Mouse (Mus musculus): Measurements from ENCODE around the gene Pbld1. TPM values are rescaled to one million over a fixed set of nuclear protein-coding genes. Genes with fewer than 3 reads are reported as not detected.

The Pbld1 gene
- polyA plus RNA-seq, 1 experiment: 0.10 TPM

DNA sequence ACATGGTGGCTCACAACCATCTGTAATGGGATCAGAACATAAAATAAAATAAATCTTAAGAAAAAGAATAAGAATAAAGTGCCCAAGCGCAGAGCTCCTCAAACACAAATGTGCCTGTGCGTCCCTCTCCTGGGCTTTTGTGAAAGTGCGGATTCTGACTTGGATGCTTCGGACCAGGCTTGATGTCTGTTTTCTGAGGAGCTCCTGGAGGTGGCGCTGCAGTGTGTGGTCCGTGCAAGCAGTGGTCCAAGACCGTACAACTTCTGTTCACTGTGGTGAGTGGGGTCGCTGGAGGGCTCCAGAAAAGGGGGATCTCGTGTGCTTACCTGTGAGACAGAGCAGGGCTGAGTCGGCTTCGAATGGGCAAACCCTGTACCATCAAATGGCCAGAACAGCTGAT lies 65.4 kb downstream of the Pbld1 start:
- Histone ChIP-seq H3K36me3 (replicated peaks; ENCODE audit: low read length) (no peaks in the 10 kb centered on the region), H3K27me3 (replicated peaks) (peaks cover 8% of the 10 kb centered on the region), H3K4me1 (no peaks in the 10 kb centered on the region), H3K9me3 (peaks cover 8% of the 10 kb centered on the region; the same call in 1 of the 2 replicates), H3K4me3 (replicated peaks) (no peak overlapping the region)
- TF ChIP-seq FLI1 (IDR thresholded peaks at IDR 0.05; ENCODE audit: low read length) (no peak), GATA1 (IDR thresholded peaks at IDR 0.05; ENCODE audit: borderline replicate concordance, low read length) (no peak)

DNA sequence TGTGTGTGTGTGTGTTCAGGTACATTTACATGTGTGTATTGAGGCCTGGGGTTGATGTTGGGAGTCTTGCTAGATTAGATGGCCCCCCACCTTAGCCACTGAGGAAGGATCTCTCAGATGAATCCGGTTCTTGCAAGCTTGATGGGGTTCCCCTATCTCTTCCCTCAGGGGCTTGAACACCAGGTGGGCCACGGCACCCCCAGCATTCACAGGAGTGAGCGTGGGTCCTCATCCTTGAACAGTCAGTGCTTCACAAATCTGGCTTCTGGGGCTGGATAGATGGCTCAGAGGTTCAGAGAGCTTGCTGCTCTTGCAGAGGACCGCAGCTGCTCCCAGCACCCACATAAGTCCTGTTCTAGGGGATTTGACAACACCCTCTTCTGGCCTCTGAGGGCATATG lies 66.2 kb downstream of the Pbld1 start:
- Histone ChIP-seq H3K36me3 (replicated peaks; ENCODE audit: low read length) (no peaks in the 10 kb centered on the region), H3K27me3 (replicated peaks) (peaks cover 11% of the 10 kb centered on the region), H3K9me3 (peaks cover 12% of the 10 kb centered on the region), H3K4me3 (replicated peaks) (no peak overlapping the region), H3K4me1 (no peaks in the 10 kb centered on the region)
- TF ChIP-seq GATA1 (IDR thresholded peaks at IDR 0.05; ENCODE audit: borderline replicate concordance, low read length) (no peak), FLI1 (IDR thresholded peaks at IDR 0.05; ENCODE audit: low read length) (no peak)

DNA sequence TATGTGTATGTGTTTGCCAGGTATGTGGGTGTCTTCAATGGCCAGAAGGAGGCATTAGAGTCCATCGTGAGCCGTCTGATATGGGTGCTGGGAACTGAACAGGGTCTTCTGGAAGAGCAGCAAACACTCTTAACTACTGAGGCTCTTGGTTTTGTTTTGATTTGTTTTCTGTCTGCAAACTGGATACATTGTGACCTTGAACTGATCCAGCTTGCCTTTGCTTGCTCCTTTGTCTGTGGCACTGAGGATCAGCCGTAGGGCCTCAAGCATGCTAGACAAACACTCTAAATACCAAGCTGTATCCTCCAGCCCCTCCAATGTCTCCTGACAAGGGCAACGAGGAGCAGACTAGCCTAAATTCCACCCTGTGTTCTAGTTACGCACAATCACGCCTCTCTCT lies 67.2 kb downstream of the Pbld1 start:
- H3K36me3 ChIP-seq (replicated peaks; ENCODE audit: low read length): no peaks in the 10 kb centered on the region
- TF ChIP-seq FLI1 (IDR thresholded peaks at IDR 0.05; ENCODE audit: low read length): no peak
- no peak for TF ChIP-seq GATA1 (IDR thresholded peaks at IDR 0.05; ENCODE audit: borderline replicate concordance, low read length)

More for the DNA sequence above, 67.2 kb downstream of the Pbld1 start:
- Histone ChIP-seq H3K4me1 (no peaks in the 10 kb centered on the region), H3K27me3 (replicated peaks) (peaks cover 14% of the 10 kb centered on the region), H3K4me3 (replicated peaks) (no peak overlapping the region), H3K9me3 (peaks cover 12% of the 10 kb centered on the region)

Other genes starting within 250 kb of the Pbld1 start
- gene Tet1, start 151.2 kb upstream of the Pbld1 start, polyA plus RNA-seq (2012; ENCODE audit: insufficient read depth, low replicate concordance): 0.01 TPM in 1 of 2 replicates, not detected in the other
- gene Slc25a16, start 139.5 kb upstream of the Pbld1 start, polyA plus RNA-seq (2012; ENCODE audit: insufficient read depth, low replicate concordance): 4.6 and 4.9 TPM in 2 replicates
- 1.0 and 1.5 TPM in 2 replicates for gene Dna2, start 113.1 kb upstream of the Pbld1 start, polyA plus RNA-seq (2012; ENCODE audit: insufficient read depth, low replicate concordance)
- gene Rufy2, start 79.9 kb upstream of the Pbld1 start, polyA plus RNA-seq (2012; ENCODE audit: insufficient read depth, low replicate concordance): 0.43 TPM in 1 of 2 replicates, not detected in the other
- 18.4 TPM in 1 of 2 replicates, not detected in the other for gene Hnrnph3, start 35.9 kb upstream of the Pbld1 start, polyA plus RNA-seq (2012; ENCODE audit: insufficient read depth, low replicate concordance)
- gene Pbld2, start 35.8 kb upstream of the Pbld1 start, polyA plus RNA-seq (2012; ENCODE audit: insufficient read depth, low replicate concordance): 0.74 TPM in 1 of 2 replicates, not detected in the other
- not detected in 2 replicates for gene Atoh7, start 39.5 kb downstream of the Pbld1 start, polyA plus RNA-seq (2012; ENCODE audit: insufficient read depth, low replicate concordance)
- not detected in 2 replicates for gene Mypn, start 143.8 kb downstream of the Pbld1 start, polyA plus RNA-seq (2012; ENCODE audit: insufficient read depth, low replicate concordance)
- 8.2 TPM in 1 of 2 replicates, not detected in the other for gene Herc4, start 183.6 kb downstream of the Pbld1 start, polyA plus RNA-seq (2012; ENCODE audit: insufficient read depth, low replicate concordance)

Data from megakaryocyte, embryonic 14.5 days (primary cell).